Mouse (Mus musculus) layer of hippocampus, adult 11-12 months (tissue): ENCODE data around the gene Sugp1.

Experiments
- DNase-seq: peaks from one replicate; pipeline ENCODE4 v3.0.0; 2022; ENCODE audit warnings: low spot score

Sugp1 gene

GRCm38 (mm10) chr8:70112401-70113016 lies 69.9 kb downstream of the Sugp1 start:
- no peak for DNase-seq

DNA sequence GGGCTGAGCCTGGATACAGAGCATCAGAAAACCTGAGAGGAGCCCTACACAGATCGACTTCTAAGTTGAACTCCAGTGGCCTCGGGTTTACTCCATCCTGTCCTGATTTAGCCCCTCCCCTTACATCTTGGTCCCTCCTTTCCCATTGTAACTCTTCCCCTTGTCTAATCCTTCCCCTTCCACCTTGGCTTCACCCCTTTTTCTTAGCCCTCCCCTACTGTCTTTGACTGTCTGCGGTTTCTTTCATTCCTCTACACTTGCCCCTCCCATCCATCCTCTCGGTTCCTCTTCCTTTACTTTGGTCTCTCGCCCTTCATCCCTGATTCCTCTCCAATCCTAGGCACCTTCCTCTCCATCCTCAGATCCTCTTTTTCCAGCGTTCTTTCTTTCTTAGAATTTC lies 71.9 kb downstream of the Sugp1 start:
- DNase-seq, result no peak

DNA sequence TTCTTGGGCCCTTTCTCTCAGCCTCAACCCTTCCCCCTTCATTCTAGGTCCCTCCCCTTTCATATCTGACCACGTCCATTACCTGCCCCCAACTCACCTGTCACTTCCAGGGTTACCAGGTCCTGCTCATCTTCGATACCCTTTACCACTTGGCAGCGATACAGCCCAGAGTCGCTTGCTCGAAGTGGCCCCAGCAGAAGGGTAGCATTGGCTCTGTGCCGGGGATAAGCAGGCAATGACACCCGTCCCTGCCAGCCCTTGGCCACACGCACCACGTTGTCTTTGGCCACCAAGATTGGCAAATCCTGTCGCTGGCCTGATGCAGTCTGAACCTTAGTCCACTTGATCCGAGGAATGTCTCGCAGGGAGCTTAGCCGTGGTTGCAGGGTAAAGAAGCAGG lies 72.3 kb downstream of the Sugp1 start:
- no peak for DNase-seq

DNA sequence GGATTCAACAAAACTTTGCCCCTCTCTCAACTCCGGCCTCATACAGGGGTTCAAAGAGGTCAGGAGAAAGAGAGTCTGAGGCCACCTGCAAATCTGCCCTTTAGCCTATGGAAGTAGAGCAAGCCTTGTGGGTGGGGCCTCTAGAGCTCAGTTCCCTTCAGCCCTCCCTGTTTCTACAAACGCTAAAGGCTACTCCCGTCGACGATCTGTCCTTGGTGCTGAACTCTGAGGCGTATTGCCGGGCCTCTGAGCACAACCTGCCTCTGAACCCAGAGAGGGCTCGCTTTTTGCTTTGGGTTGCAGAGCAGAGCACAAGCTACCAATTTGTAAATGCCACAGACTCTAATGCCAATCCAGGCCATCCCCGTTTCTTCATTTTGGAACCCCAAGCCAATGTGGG lies 75.0 kb downstream of the Sugp1 start:
- DNase-seq, result no peak

- DNase-seq, result peak; percentile 55
Observed at GRCm38 (mm10) chr8:70118726-70119700, 76.4 kb downstream of the Sugp1 start.

- DNase-seq, result peak; percentile 89
Observed at GRCm38 (mm10) chr8:70120667-70121066, 78.1 kb downstream of the Sugp1 start, which contains the start of gene Ncan. Gene Ncan (minus strand): TSS chr8:70120873.
